Mouse (Mus musculus) retina, embryonic 14.5 days (tissue): Measurements from ENCODE around the gene Ifngr2.

ENCODE experiments used
- DNase-seq: peaks from one replicate; pipeline ENCODE4 v3.0.0-alpha.2; 2015; ENCODE audit warnings: low spot score

Ifngr2 gene

GRCm38 (mm10) chr16:91609501-91610245 is 62.8 kb downstream of the Ifngr2 start:
- DNase-seq = no peak

- DNase-seq = no peak
Observed at GRCm38 (mm10) chr16:91611248-91611647, 64.4 kb downstream of the Ifngr2 start.

- no peak for DNase-seq
Observed at GRCm38 (mm10) chr16:91612525-91612924, 65.7 kb downstream of the Ifngr2 start.

- no peak for DNase-seq
Observed at GRCm38 (mm10) chr16:91614552-91614951, 67.7 kb downstream of the Ifngr2 start.
